Mouse (Mus musculus) limb, embryonic 12.5 days (tissue): ENCODE data around the gene Gm37240. TPM values are rescaled to one million over a fixed set of nuclear protein-coding genes. Genes with fewer than 3 reads are reported as not detected.

Experiments used
- ATAC-seq: fragments of 200-750 bp; cut with Nextera tagmentation; 2 replicates; pipeline ENCODE4 v1.8.0; 2017; ENCODE audit warnings: low read depth, moderate TSS enrichment; ENCODE audit not compliant: insufficient number of reproducible peaks, insufficient read depth, low FRiP score, low TSS enrichment
- H3K27ac ChIP-seq: fragments of 300-500 bp; sonication (generic); 2 replicates; pipeline ENCODE4 v1.5.1; 2016; ENCODE audit warnings: mild to moderate bottlenecking, moderate library complexity
- H3K27me3 ChIP-seq: fragments of 300-500 bp; sonication (generic); 2 replicates; pipeline ENCODE4 v1.6.1; 2016; ENCODE audit warnings: mild to moderate bottlenecking, moderate library complexity
- H3K36me3 ChIP-seq: fragments of 300-500 bp; sonication (generic); 2 replicates; pipeline ENCODE4 v1.6.1; 2016; ENCODE audit warnings: mild to moderate bottlenecking, moderate library complexity
- H3K4me1 ChIP-seq: fragments of 300-500 bp; sonication (generic); replicated peaks from 2 replicates; pipeline ENCODE4 v1.6.1; 2016
- H3K4me2 ChIP-seq: fragments of 300-500 bp; sonication (generic); 2 replicates; pipeline ENCODE4 v1.6.1; 2016; ENCODE audit warnings: mild to moderate bottlenecking, moderate library complexity
- H3K4me3 ChIP-seq: fragments of 300-500 bp; sonication (generic); replicated peaks from 2 replicates; pipeline ENCODE4 v1.5.1; 2016; ENCODE audit warnings: mild to moderate bottlenecking
- H3K9ac ChIP-seq: fragments of 300-500 bp; sonication (generic); replicated peaks from 2 replicates; pipeline ENCODE4 v1.6.1; 2016; ENCODE audit warnings: mild to moderate bottlenecking, moderate library complexity
- H3K9me3 ChIP-seq: fragments of 300-500 bp; sonication (generic); 2 replicates; pipeline ENCODE4 v1.6.1; 2016; ENCODE audit warnings: mild to moderate bottlenecking, moderate library complexity
- WGBS: fragments of 180-500 bp; shearing (Covaris S2); methylation state at CpG from one replicate; pipeline ENCODE4 v1.1.7; 2016; 5-methylcytosine and 5-hydroxymethylcytosine counted together
- polyA plus RNA-seq: library from polyadenylated mRNA; unstranded; fragments of >200 nt; fragmentation: Nextera tagmentation; extraction: Ambion mirVana; gene quantifications from 2 replicates; pipeline ENCODE4 v1.2.1, GENCODE M21; 2016

The Gm37240 gene
- polyA plus RNA-seq, 1 experiment from 2014 or later = 3.4 TPM

GRCm38 (mm10) chr3:85652727-85653665 is 234.3 kb downstream of the Gm37240 start:
- Histone ChIP-seq H3K4me1 (peaks cover 10% of the 10 kb centered on the region; the same call in 1 of the 2 replicates), H3K9ac (no peak overlapping the region), H3K4me2 (no peak overlapping the region), H3K9me3 (no peaks in the 10 kb centered on the region), H3K27me3 (no peaks in the 10 kb centered on the region), H3K4me3 (no peak overlapping the region), H3K36me3 (peaks cover 6% of the 10 kb centered on the region; the same call in 1 of the 2 replicates), H3K27ac (no peak overlapping the region)
- WGBS = 81% methylated on average over 4 of the region's 4 CpGs
- ATAC-seq = no peak

- Histone ChIP-seq H3K9ac (no peak overlapping the region), H3K9me3 (no peaks in the 10 kb centered on the region), H3K27me3 (no peaks in the 10 kb centered on the region), H3K4me2 (no peak overlapping the region), H3K27ac (no peak overlapping the region), H3K4me1 (no peaks in the 10 kb centered on the region), H3K36me3 (peaks cover 8% of the 10 kb centered on the region), H3K4me3 (no peak overlapping the region)
- no peak for ATAC-seq
- WGBS = 94% methylated on average over 4 of the region's 4 CpGs
Measured at GRCm38 (mm10) chr3:85649176-85649575, 238.1 kb downstream of the Gm37240 start.

GRCm38 (mm10) chr3:85645517-85646004 is 241.8 kb downstream of the Gm37240 start:
- Histone ChIP-seq H3K36me3 (peaks cover 2% of the 10 kb centered on the region; the same call in 1 of the 2 replicates), H3K27me3 (no peaks in the 10 kb centered on the region), H3K4me1 (no peaks in the 10 kb centered on the region), H3K9me3 (no peaks in the 10 kb centered on the region), H3K4me3 (no peak overlapping the region), H3K27ac (no peak overlapping the region), H3K4me2 (no peak overlapping the region), H3K9ac (no peak overlapping the region)
- 87% methylated on average over 7 of the region's 7 CpGs for WGBS
- ATAC-seq = no peak

- Histone ChIP-seq H3K4me2 (no peak overlapping the region), H3K4me3 (no peak overlapping the region)
- WGBS = 91% methylated on average over 3 of the region's 3 CpGs
Measured at GRCm38 (mm10) chr3:85644814-85645213, 242.5 kb downstream of the Gm37240 start.

GRCm38 (mm10) chr3:85641751-85642150 is 245.6 kb downstream of the Gm37240 start:
- ATAC-seq = no peak
- Histone ChIP-seq H3K27ac (no peak overlapping the region), H3K36me3 (peaks cover 5% of the 10 kb centered on the region; the same call in 1 of the 2 replicates), H3K9me3 (no peaks in the 10 kb centered on the region), H3K27me3 (no peaks in the 10 kb centered on the region), H3K9ac (no peak overlapping the region), H3K4me3 (no peak overlapping the region), H3K4me2 (no peak overlapping the region), H3K4me1 (no peaks in the 10 kb centered on the region)
- 82% methylated on average over 3 of the region's 3 CpGs for WGBS

More at GRCm38 (mm10) chr3:85644814-85645213, 242.5 kb downstream of the Gm37240 start:
- no peak for ATAC-seq
- Histone ChIP-seq H3K9ac (no peak overlapping the region), H3K27ac (no peak overlapping the region), H3K9me3 (no peaks in the 10 kb centered on the region), H3K36me3 (peaks cover 2% of the 10 kb centered on the region; the same call in 1 of the 2 replicates), H3K4me1 (no peaks in the 10 kb centered on the region), H3K27me3 (no peaks in the 10 kb centered on the region)

GRCm38 (mm10) chr3:85636716-85637447 is 250.4 kb downstream of the Gm37240 start:
- Histone ChIP-seq H3K9me3 (no peaks in the 10 kb centered on the region), H3K4me1 (no peaks in the 10 kb centered on the region), H3K27ac (no peak overlapping the region), H3K27me3 (no peaks in the 10 kb centered on the region), H3K4me3 (no peak overlapping the region), H3K9ac (no peak overlapping the region), H3K4me2 (no peak overlapping the region), H3K36me3 (peaks cover 5% of the 10 kb centered on the region; the same call in 1 of the 2 replicates)
- WGBS = 90% methylated on average over 5 of the region's 5 CpGs
- no peak for ATAC-seq

GRCm38 (mm10) chr3:85635591-85635990 is 251.7 kb downstream of the Gm37240 start:
- no peak overlapping the region for H3K9ac ChIP-seq
- 91% methylated on average over 2 of the region's 2 CpGs for WGBS
- H3K4me1 ChIP-seq = no peaks in the 10 kb centered on the region
- no peak overlapping the region for H3K27ac ChIP-seq
- no peaks in the 10 kb centered on the region for H3K9me3 ChIP-seq
- H3K36me3 ChIP-seq = peaks cover 5% of the 10 kb centered on the region; the same call in 1 of the 2 replicates
- no peak for ATAC-seq
- no peaks in the 10 kb centered on the region for H3K27me3 ChIP-seq
- no peak overlapping the region for H3K4me3 ChIP-seq
- H3K4me2 ChIP-seq = no peak overlapping the region

GRCm38 (mm10) chr3:85635126-85635419 is 252.2 kb downstream of the Gm37240 start:
- H3K9me3 ChIP-seq = no peaks in the 10 kb centered on the region
- no peaks in the 10 kb centered on the region for H3K4me1 ChIP-seq
- ATAC-seq = no peak
- H3K9ac ChIP-seq = no peak overlapping the region
- no peak overlapping the region for H3K4me2 ChIP-seq
- no peak overlapping the region for H3K4me3 ChIP-seq
- no peaks in the 10 kb centered on the region for H3K27me3 ChIP-seq
- no peak overlapping the region for H3K27ac ChIP-seq
- peaks cover 5% of the 10 kb centered on the region; the same call in 1 of the 2 replicates for H3K36me3 ChIP-seq
- WGBS = 80% methylated on average over 2 of the region's 2 CpGs

GRCm38 (mm10) chr3:85634389-85635125 is 252.8 kb downstream of the Gm37240 start:
- no peak overlapping the region for H3K4me3 ChIP-seq
- no peaks in the 10 kb centered on the region for H3K4me1 ChIP-seq
- H3K27me3 ChIP-seq = no peaks in the 10 kb centered on the region
- H3K9ac ChIP-seq = no peak overlapping the region
- 91% methylated on average over 8 of the region's 8 CpGs for WGBS
- no peak overlapping the region for H3K27ac ChIP-seq
- no peak for ATAC-seq
- H3K4me2 ChIP-seq = no peak overlapping the region
- H3K36me3 ChIP-seq = peaks cover 5% of the 10 kb centered on the region; the same call in 1 of the 2 replicates
- H3K9me3 ChIP-seq = no peaks in the 10 kb centered on the region

GRCm38 (mm10) chr3:85633733-85634132 is 253.6 kb downstream of the Gm37240 start:
- no peaks in the 10 kb centered on the region for H3K4me1 ChIP-seq
- no peaks in the 10 kb centered on the region for H3K9me3 ChIP-seq
- no peak overlapping the region for H3K27ac ChIP-seq
- no peak for ATAC-seq
- H3K9ac ChIP-seq = no peak overlapping the region
- 86% methylated on average over 2 of the region's 2 CpGs for WGBS
- no peaks in the 10 kb centered on the region for H3K27me3 ChIP-seq
- no peak overlapping the region for H3K4me2 ChIP-seq
- no peak overlapping the region for H3K4me3 ChIP-seq
- peaks cover 5% of the 10 kb centered on the region; the same call in 1 of the 2 replicates for H3K36me3 ChIP-seq
